Mouse (Mus musculus) forebrain, embryonic 11.5 days (tissue): Measurements from ENCODE around the gene Oas2. TPM values are rescaled to one million over a fixed set of nuclear protein-coding genes. Genes with fewer than 3 reads are reported as not detected.
A peak's percentile ranks its signal among the peaks of the same experiment; 100 is the strongest.

Source experiments
- ATAC-seq: fragments of 200-750 bp; cut with Nextera tagmentation; replicated peaks from 2 replicates; pipeline ENCODE4 v1.8.0; 2017; ENCODE audit warnings: moderate TSS enrichment; ENCODE audit not compliant: low FRiP score
- DNase-seq: peaks from one replicate; pipeline ENCODE4 v3.0.0-alpha.2; 2017; ENCODE audit warnings: low spot score
- H3K27ac ChIP-seq: fragments of 300-500 bp; sonication (generic); 2 replicates; pipeline ENCODE4 v1.5.1; 2014; ENCODE audit warnings: low read depth, low read length
- H3K27me3 ChIP-seq: fragments of 300-500 bp; sonication (generic); 2 replicates; pipeline ENCODE4 v1.6.1; 2014; ENCODE audit warnings: mild to moderate bottlenecking, low read length, mixed read lengths; ENCODE audit not compliant: control insufficient read depth, insufficient read depth
- H3K36me3 ChIP-seq: fragments of 300-500 bp; sonication (generic); 2 replicates; pipeline ENCODE4 v1.6.1; 2014; ENCODE audit warnings: mild to moderate bottlenecking, low read length, moderate library complexity, mixed read lengths; ENCODE audit not compliant: control insufficient read depth, insufficient read depth
- H3K4me1 ChIP-seq: fragments of 300-500 bp; sonication (generic); replicated peaks from 2 replicates; pipeline ENCODE4 v1.6.1; 2014; ENCODE audit warnings: low read length, mixed read lengths; ENCODE audit not compliant: control insufficient read depth, insufficient read depth
- H3K4me2 ChIP-seq: fragments of 300-500 bp; sonication (generic); 2 replicates; pipeline ENCODE4 v1.6.1; 2014; ENCODE audit warnings: low read depth, mild to moderate bottlenecking, low read length, moderate library complexity, mixed read lengths; ENCODE audit not compliant: severe bottlenecking
- H3K4me3 ChIP-seq: fragments of 300-500 bp; sonication (generic); 2 replicates; pipeline ENCODE4 v1.5.1; 2014; ENCODE audit warnings: low read depth, low read length
- H3K9ac ChIP-seq: fragments of 300-500 bp; sonication (generic); 2 replicates; pipeline ENCODE4 v1.6.1; 2014; ENCODE audit warnings: low read length
- H3K9me3 ChIP-seq: fragments of 300-500 bp; sonication (generic); 2 replicates; pipeline ENCODE4 v1.6.1; 2016; ENCODE audit warnings: low read length, mixed read lengths; ENCODE audit not compliant: control insufficient read depth
- WGBS: fragments of 180-500 bp; shearing (Covaris S2); extraction: QIAGEN DNeasy Blood & Tissue Kit; methylation state at CpG from one replicate; pipeline ENCODE4 v1.1.7; 2014; 5-methylcytosine and 5-hydroxymethylcytosine counted together
- polyA plus RNA-seq: library from polyadenylated mRNA; unstranded; fragments of >200 nt; fragmentation: Nextera tagmentation; extraction: Ambion mirVana; gene quantifications from 2 replicates; pipeline ENCODE4 v1.2.1, GENCODE M21; 2014

The Oas2 gene
- polyA plus RNA-seq, 1 experiment from 2014 or later: 0.15 TPM

DNA sequence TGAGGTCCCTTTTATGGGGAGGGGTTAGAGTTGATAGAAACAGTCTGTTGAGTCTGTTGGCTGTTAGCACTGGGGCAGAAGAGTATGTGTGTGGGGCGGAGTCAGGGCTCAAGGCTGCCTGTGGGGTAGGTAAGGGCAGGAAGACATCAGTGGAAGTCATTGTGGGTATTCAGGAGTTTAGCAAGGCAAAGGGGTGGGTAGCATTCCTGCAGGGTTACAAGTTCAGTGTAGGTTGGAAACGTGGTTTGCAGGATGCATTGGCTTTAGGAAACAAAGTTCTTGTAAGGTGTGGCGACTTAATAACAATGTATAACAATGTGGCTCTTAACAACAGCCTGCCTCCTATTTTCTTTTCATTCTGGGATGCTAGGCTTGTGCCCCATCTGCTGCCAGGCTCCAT, 1.6 kb upstream of the Oas2 start:
- no peak overlapping the region for H3K4me3 ChIP-seq
- no peaks in the 10 kb centered on the region for H3K4me1 ChIP-seq
- H3K9ac ChIP-seq: no peak overlapping the region
- H3K27me3 ChIP-seq: no peaks in the 10 kb centered on the region
- H3K4me2 ChIP-seq: no peak overlapping the region
- no peaks in the 10 kb centered on the region for H3K9me3 ChIP-seq
- ATAC-seq: no peak
- WGBS: 70% methylated on average over 3 of the region's 3 CpGs
- no peak overlapping the region for H3K27ac ChIP-seq
- DNase-seq: no peak
- no peaks in the 10 kb centered on the region for H3K36me3 ChIP-seq

DNA sequence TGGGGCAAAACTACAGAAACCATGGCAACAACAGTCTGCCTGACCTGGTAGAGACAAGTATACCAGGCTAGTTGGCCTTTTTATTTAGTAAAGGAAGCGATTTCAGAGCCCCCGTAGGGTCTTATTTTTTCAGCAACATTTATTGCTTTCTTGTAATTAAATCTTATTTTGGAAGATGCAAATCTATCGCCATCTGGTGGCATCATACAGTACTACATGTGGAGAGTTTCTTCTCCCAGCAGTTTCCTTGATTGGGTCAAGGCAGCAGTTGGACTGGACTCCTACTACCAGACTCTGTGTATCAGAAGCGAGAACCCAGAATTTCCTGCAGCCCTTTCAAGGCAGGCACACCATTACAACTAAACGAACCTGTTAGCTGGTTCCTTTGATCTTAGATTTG, 3.2 kb downstream of the Oas2 start:
- WGBS: 18% methylated on average over 5 of the region's 5 CpGs
- ATAC-seq (no peak), DNase-seq (peak; percentile 61)
- Histone ChIP-seq H3K9ac (no peak overlapping the region), H3K36me3 (no peaks in the 10 kb centered on the region), H3K27me3 (no peaks in the 10 kb centered on the region), H3K4me2 (no peak overlapping the region), H3K4me1 (no peaks in the 10 kb centered on the region), H3K27ac (no peak overlapping the region), H3K9me3 (no peaks in the 10 kb centered on the region), H3K4me3 (no peak overlapping the region)

DNA sequence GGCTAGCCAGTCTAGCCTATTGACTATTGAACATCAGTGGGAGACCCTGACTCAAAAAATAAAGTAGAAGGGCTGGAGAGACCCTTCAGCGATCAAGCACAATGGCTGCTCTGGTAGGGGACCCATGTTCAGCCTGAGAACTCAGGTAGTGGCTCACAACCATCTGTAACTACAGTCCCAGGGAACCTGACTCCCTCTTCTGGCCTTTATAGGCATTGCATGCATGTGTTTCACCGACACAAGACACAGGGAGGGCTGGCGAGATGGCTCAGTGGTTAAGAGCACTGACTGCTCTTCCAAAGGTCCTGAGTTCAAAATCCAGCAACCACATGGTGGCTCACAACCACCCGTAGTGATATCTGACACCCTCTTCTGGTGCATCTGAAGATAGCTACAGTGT, 7.5 kb downstream of the Oas2 start:
- H3K9ac ChIP-seq: no peak overlapping the region
- ATAC-seq (no peak), DNase-seq (peak; percentile 59)
- 27% methylated on average over 4 of the region's 4 CpGs for whole genome bisulfite sequencing
- no peak overlapping the region for H3K4me3 ChIP-seq
- no peak overlapping the region for H3K4me2 ChIP-seq
- H3K36me3 ChIP-seq: no peaks in the 10 kb centered on the region
- no peaks in the 10 kb centered on the region for H3K9me3 ChIP-seq
- no peak overlapping the region for H3K27ac ChIP-seq
- no peaks in the 10 kb centered on the region for H3K27me3 ChIP-seq
- H3K4me1 ChIP-seq: no peaks in the 10 kb centered on the region

- H3K4me2 ChIP-seq: no peak overlapping the region
- WGBS: 65% methylated on average over 14 of the region's 14 CpGs
- H3K27ac ChIP-seq: no peak overlapping the region
- H3K4me3 ChIP-seq: no peak overlapping the region
- no peaks in the 10 kb centered on the region for H3K4me1 ChIP-seq
- H3K9me3 ChIP-seq: no peaks in the 10 kb centered on the region
- H3K27me3 ChIP-seq: no peaks in the 10 kb centered on the region
- DNase-seq: no peak
- no peak for ATAC-seq
- no peaks in the 10 kb centered on the region for H3K36me3 ChIP-seq
- no peak overlapping the region for H3K9ac ChIP-seq
Measured at GRCm38 (mm10) chr5:120734380-120734990, 15.2 kb downstream of the Oas2 start.

- H3K9ac ChIP-seq: no peak overlapping the region
- H3K9me3 ChIP-seq: no peaks in the 10 kb centered on the region
- DNase-seq (no peak), ATAC-seq (no peak)
- H3K27me3 ChIP-seq: no peaks in the 10 kb centered on the region
- WGBS: 93% methylated on average over 3 of the region's 3 CpGs
- no peaks in the 10 kb centered on the region for H3K4me1 ChIP-seq
- H3K27ac ChIP-seq: no peak overlapping the region
- no peaks in the 10 kb centered on the region for H3K36me3 ChIP-seq
- no peak overlapping the region for H3K4me2 ChIP-seq
- no peak overlapping the region for H3K4me3 ChIP-seq
Measured at GRCm38 (mm10) chr5:120733696-120734095, 16.0 kb downstream of the Oas2 start.

DNA sequence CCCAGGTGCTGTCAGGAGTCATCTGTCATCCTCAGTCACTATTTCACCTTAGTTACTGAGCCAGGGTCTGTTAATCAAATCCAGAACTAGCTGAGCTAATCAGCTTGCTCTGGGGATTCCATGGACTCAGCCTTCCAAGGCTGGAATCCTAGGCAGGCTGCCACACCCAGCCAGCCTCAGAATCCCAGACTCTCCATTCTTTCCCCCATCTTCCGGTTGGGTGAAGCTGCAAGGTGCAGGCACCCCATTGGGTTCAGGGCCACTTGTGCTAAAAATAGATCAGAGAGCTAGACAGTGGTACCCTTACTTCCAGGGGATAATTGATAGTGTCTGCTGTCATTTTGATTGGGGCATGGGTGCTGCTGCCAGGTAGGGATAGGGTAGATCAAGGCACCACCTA, 16.9 kb downstream of the Oas2 start:
- Histone ChIP-seq H3K9ac (no peak overlapping the region), H3K9me3 (no peaks in the 10 kb centered on the region), H3K4me1 (no peaks in the 10 kb centered on the region), H3K27me3 (no peaks in the 10 kb centered on the region), H3K4me2 (no peak overlapping the region), H3K4me3 (no peak overlapping the region), H3K27ac (no peak overlapping the region), H3K36me3 (no peaks in the 10 kb centered on the region)
- DNase-seq: no peak
- WGBS: 58% methylated on average over 1 of the region's 1 CpGs
- ATAC-seq: no peak

DNA sequence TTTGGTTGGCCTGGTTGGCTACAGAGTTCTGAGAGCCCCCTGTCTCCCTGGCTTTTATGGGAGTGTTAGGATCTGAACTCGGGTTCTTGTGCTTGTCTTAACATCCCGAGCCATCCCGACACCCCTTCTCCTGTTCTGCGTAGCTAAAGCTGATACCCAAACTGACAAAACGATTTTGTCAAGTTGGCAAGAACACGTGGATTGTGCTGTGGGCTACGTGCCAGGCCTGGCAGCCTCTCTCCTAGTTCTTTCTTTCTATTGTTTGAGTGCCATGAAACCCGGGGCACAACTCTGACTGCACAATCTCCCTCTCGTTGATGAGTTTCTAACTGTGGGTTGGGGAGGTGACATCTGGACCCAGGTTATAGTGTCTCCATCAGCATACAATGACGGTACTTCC, 20.3 kb downstream of the Oas2 start:
- Histone ChIP-seq H3K36me3 (no peaks in the 10 kb centered on the region), H3K4me3 (no peak overlapping the region), H3K4me2 (no peak overlapping the region), H3K27me3 (no peaks in the 10 kb centered on the region), H3K4me1 (no peaks in the 10 kb centered on the region), H3K9ac (no peak overlapping the region), H3K9me3 (no peaks in the 10 kb centered on the region), H3K27ac (no peak overlapping the region)
- no peak for ATAC-seq
- WGBS: 84% methylated on average over 10 of the region's 10 CpGs
- no peak for DNase-seq

- H3K27me3 ChIP-seq: no peaks in the 10 kb centered on the region
- H3K36me3 ChIP-seq: no peaks in the 10 kb centered on the region
Measured at GRCm38 (mm10) chr5:120725811-120726455, 23.7 kb downstream of the Oas2 start.

GRCm38 (mm10) chr5:120721005-120721404, 28.6 kb downstream of the Oas2 start:
- no peak overlapping the region for H3K27ac ChIP-seq
- 60% methylated on average over 7 of the region's 7 CpGs for WGBS
- H3K9ac ChIP-seq: no peak overlapping the region
- H3K4me3 ChIP-seq: no peak overlapping the region
- ATAC-seq: no peak
- no peak overlapping the region for H3K4me2 ChIP-seq
- no peaks in the 10 kb centered on the region for H3K36me3 ChIP-seq
- H3K4me1 ChIP-seq: no peaks in the 10 kb centered on the region
- DNase-seq: no peak
- H3K27me3 ChIP-seq: no peaks in the 10 kb centered on the region
- H3K9me3 ChIP-seq: no peaks in the 10 kb centered on the region

More at GRCm38 (mm10) chr5:120725811-120726455, 23.7 kb downstream of the Oas2 start:
- Histone ChIP-seq H3K27ac (no peak overlapping the region), H3K4me2 (no peak overlapping the region), H3K9me3 (no peaks in the 10 kb centered on the region), H3K4me3 (no peak overlapping the region), H3K9ac (no peak overlapping the region), H3K4me1 (no peaks in the 10 kb centered on the region)
- DNase-seq (no peak), ATAC-seq (no peak)
- 57% methylated on average over 12 of the region's 12 CpGs for WGBS
